Mouse (Mus musculus): ENCODE results near the gene Popdc2. TPM values are rescaled to one million over a fixed set of nuclear protein-coding genes. Genes with fewer than 3 reads are reported as not detected.
A peak's percentile ranks its signal among the peaks of the same experiment; 100 is the strongest.
"Not testable (repeated sequence)": the region's sequence is repeated elsewhere in the genome, so short reads cannot be mapped to it uniquely, and the experiment has no call there.

The Popdc2 gene
- 0.35 and 1.4 TPM in 2 replicates for total RNA-seq (2017)

- no peak for ATAC-seq (ENCODE audit: extremely low read depth, insufficient number of reproducible peaks, low FRiP score, poor library complexity, severe bottlenecking)
Observed at GRCm38 (mm10) chr16:38361933-38362332, at the start of gene Popdc2. TSS of gene Popdc2 (plus strand) at chr16:38362209.

DNA sequence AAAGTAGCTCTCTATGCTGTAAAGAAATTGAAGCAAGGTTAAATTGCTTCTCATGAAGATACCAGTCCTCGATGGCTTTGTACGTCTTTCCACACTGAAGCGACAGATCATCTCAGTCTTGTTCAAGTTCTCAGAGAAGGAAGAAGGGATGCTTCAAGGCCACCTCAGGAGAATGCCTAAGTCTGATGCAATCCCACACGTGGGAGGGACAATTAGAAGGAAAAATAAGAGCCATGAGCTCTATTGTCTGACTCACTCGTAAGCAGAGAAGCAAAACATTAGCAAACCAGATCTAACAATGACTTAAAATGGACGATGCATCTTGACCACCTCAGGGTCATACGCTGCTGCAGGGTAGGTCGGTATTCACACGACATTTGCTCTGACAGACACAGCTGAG lies 43.5 kb upstream of the Popdc2 start:
- no peak for ATAC-seq (ENCODE audit: extremely low read depth, insufficient number of reproducible peaks, low FRiP score, poor library complexity, severe bottlenecking)

DNA sequence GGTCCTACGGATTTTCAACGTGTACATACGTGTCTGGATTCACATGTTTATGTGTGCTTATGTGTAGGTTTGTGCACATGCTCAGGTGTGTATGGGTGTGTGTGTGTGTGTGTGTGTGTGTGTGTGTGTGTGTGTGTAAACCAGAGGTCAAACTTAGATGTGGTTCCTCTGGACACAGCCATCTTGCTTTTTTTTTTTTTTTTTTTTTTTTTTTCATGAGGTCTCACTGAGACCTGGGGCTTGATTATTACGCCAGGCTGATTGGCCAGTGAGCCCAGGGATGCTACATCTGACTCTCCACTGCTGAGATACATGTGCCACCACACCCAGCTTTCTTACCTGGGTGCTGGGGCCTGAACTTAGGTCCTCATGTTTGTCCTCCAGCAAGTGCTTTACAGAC lies 42.9 kb upstream of the Popdc2 start:
- ATAC-seq (ENCODE audit: extremely low read depth, insufficient number of reproducible peaks, low FRiP score, poor library complexity, severe bottlenecking): no peak

DNA sequence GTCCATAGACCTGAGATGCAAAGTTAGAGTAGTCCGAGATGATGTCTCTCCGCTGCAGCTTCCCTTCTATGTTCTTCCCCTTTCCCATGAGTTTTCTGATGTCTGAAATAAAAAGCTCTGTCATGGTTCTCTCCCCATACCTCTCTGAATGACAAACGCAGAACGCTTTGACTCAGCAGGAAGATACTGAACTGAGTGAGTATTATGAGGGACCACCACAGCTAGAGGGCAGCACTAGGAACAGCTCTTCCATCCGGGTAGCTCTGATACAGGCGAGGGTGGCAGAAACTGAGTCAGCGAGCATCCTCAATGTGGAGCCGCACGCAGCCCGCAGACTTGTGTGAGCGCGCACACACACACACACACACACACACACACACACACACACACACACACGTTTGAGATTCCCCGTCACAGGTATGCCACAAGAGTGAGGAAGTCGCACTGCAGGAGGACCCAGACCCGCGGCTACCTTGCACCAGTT lies 40.5 kb upstream of the Popdc2 start:
- ATAC-seq (ENCODE audit: extremely low read depth, insufficient number of reproducible peaks, low FRiP score, poor library complexity, severe bottlenecking): peak; percentile 73; the same call in 1 of the 2 replicates

DNA sequence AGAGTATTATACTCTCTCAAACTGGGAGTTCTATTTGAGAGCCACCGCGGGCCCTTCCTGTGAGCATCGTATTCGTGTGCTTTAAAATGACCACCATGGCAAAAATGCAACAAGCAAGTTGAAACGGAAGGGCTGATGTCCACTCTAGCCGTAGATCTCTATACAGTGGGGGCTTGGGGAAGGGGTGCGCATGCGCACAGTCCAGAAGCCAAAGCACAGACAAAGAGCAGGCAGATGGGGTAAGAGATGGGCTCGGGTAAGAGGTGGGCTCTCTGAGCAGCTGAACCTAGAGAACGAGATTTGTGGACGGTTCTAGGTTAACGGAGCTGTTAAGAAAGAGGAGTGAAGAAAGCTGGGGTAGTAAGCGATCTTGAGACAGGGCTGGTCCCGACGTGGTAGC lies 37.7 kb upstream of the Popdc2 start:
- ATAC-seq (ENCODE audit: extremely low read depth, insufficient number of reproducible peaks, low FRiP score, poor library complexity, severe bottlenecking): no peak

DNA sequence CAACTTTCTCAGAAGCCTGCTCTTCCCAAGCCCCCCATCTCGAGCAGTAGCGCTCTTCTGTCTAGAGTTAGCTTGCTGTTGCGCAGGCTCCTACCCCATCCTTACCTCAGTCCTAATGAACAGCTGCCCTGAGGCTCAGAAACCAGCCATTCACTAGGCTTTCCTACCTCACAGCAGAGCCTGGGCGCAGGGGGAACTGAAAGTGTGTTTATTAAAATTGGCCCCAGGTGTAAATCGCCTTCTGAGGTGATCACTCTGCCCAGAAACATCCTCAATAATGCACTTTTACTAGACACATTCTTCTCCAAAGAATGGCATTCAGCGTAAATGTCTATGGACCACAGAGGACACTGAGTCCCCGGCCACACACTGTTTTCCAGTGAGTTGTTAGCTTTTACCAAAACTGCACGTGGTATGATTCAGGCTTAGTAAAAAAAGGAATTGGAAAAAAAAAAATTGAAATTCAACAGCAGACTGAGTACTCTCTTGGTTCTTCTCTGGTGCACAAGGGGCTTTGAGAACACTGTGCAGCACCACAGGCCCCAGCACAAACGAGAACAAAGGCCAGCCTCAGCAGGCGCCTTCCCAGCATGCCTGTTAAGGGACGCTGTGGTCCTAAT lies 35.1 kb upstream of the Popdc2 start:
- no peak for ATAC-seq (ENCODE audit: extremely low read depth, insufficient number of reproducible peaks, low FRiP score, poor library complexity, severe bottlenecking)

DNA sequence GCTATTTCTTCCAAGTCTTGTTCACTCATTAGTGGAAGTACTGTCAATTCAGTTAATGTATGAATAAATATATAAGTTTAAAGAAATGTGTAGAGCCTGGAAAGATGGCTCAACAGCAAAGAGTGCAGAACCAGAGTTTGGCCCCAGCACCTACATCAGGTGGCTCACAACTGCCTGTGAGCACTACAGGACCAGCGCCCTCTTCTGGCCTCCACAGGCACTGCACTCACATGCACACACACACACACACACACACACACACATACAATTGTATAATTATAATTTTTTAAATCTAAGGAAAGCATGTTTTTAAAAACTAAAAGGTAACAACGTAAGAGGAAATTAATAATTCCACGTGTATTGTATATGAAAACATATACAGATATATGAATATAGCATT lies 32.7 kb upstream of the Popdc2 start:
- no peak for ATAC-seq (ENCODE audit: extremely low read depth, insufficient number of reproducible peaks, low FRiP score, poor library complexity, severe bottlenecking)

DNA sequence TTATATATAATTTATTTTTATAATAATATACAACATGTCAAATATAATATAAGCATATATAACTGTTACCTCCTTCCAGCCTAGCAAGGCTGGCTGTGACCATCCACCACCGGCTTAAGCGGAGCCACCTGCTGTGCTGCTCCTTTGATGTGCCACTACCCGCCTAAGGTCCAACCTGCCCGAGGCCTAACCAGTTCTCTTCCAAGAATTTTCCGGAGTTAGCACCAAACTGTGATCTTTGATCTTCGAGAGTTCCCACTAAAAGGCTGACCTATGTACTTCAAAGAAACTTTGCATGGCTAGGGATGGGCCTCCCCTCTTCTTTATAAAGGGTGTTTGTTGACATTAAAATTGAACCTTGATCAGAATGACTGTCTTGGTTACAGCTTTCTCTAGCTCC lies 27.6 kb upstream of the Popdc2 start:
- no peak for ATAC-seq (ENCODE audit: extremely low read depth, insufficient number of reproducible peaks, low FRiP score, poor library complexity, severe bottlenecking)

- ATAC-seq (ENCODE audit: extremely low read depth, insufficient number of reproducible peaks, low FRiP score, poor library complexity, severe bottlenecking): not testable (repeated sequence)
Observed at GRCm38 (mm10) chr16:38338077-38338476, 23.9 kb upstream of the Popdc2 start.

DNA sequence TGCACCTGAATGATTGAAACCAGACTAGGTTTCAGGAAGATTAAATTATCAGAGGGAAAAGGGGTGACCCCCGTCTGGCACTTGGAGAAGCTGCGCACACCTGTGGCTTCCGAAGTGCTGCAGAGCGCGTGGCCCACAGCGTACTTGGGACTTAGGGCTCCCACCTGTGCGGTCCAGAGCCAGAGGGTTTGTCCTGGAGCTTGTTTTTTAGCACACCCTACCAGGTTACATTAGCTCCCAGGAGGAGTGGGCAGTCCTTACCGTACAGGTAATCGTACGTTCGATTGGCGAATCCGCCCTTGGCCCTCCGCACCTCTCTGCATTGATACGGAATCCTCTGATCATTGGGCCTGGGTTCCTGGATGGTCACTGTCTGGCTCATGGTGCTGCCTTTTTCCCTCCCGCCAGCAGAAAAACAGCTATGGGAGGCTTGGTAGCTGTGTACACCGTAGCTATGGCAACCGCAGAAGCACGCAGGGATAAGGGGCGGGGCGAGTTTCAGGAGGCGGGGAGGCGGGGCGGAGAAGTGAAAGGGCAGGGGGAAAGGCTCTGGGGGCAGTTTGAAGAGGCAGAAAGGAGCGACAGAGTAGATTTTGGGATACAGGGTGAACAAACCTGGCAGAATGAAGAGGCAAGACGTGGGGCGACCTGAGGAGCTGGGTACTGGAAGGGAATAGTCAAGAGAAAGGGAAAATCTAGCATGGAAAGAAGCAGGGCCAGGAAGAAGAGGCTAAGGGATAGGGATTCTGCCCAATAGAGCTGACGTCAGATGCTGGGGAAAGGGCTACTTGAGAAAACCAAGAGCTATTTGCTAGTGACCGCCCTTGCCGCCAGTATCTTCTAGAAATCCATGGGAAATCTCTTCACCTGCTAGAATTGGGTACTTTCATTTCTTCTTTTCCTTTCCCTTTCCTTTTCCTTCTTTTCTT lies 20.3 kb upstream of the Popdc2 start, which contains the start of gene Maats1:
Gene Maats1, minus strand, starts transcription at position 748 of the 929 bp plus-strand sequence.
- ATAC-seq (ENCODE audit: extremely low read depth, insufficient number of reproducible peaks, low FRiP score, poor library complexity, severe bottlenecking): 0 out of 2 replicates have a peak, but pooled peaks have one; percentile 44

- ATAC-seq (ENCODE audit: extremely low read depth, insufficient number of reproducible peaks, low FRiP score, poor library complexity, severe bottlenecking): no peak
Observed at GRCm38 (mm10) chr16:38344941-38345725, 16.9 kb upstream of the Popdc2 start.

GRCm38 (mm10) chr16:38346529-38347325 lies 15.3 kb upstream of the Popdc2 start, which contains the start of the genes Cox17 and Gm21987:
TSS of gene Cox17 (plus strand) at chr16:38346991.
TSS of gene Gm21987 (plus strand) at chr16:38347040.
- peak; percentile 99 for ATAC-seq (ENCODE audit: extremely low read depth, insufficient number of reproducible peaks, low FRiP score, poor library complexity, severe bottlenecking)

DNA sequence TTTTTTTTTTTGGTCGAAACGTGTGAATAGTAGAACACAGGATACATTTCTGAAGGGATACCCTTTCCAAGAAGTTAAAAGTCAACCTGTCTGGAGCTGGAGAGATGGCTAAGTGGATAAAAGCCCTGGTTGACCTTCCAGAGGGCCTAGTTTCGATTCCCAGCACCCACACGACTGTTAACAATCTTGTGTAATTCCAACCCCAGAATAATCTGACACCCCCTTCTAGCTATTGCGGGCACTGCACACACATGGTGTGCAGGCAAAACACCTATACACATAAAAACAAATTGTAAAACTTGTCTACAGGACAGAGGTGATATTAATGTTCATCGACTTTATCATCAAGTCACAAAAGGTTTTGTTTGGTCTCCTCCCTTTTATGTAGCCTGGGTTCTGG lies 14.4 kb upstream of the Popdc2 start:
- no peak for ATAC-seq (ENCODE audit: extremely low read depth, insufficient number of reproducible peaks, low FRiP score, poor library complexity, severe bottlenecking)

DNA sequence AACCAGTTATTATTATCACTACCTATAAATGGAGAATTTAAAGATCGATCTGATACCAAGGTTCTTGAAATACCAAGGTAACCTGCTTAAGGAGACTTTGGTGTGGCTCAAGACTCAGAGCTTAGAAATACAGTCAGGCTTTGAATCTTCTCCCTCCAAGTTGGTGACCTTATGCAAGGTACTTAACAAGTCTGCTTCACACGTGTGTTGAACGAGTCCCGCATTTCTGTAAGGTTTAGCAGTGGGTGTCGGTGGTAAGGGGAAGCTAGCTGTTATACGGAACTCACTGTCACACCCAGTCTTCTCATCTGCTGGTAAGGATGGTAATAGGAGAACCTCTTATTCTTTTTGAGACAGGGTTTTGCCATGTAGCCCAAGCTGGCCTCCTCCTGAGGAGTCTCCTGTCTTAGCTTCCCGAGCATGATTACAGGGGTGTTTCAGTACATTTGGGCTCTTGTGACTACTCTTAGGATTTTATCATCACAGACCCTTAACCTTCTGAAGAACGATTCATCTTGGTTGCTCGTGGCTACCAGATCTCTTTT lies 13.7 kb upstream of the Popdc2 start:
- ATAC-seq (ENCODE audit: extremely low read depth, insufficient number of reproducible peaks, low FRiP score, poor library complexity, severe bottlenecking): no peak

DNA sequence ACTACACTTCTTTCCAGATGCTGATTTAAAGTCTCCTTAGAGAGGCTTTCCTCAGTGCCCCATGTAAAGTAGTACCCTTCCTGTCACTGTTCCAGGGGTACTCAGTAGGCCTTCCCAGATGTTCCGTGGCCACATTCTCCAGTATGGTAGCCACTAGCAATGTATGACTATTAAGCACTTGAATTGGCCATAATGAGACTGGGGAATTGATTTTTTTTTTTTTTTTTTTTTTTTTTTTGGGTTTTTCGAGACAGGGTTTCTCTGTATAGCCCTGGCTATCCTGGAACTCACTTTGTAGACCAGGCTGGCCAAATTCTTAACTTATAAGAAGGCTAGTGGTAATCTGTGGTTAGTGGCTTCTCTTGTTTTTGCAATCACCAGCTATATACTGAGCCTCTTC lies 12.1 kb upstream of the Popdc2 start:
- no peak for ATAC-seq (ENCODE audit: extremely low read depth, insufficient number of reproducible peaks, low FRiP score, poor library complexity, severe bottlenecking)

- ATAC-seq (ENCODE audit: extremely low read depth, insufficient number of reproducible peaks, low FRiP score, poor library complexity, severe bottlenecking): no peak
Observed at GRCm38 (mm10) chr16:38350361-38350855, 11.6 kb upstream of the Popdc2 start.

- no peak for ATAC-seq (ENCODE audit: extremely low read depth, insufficient number of reproducible peaks, low FRiP score, poor library complexity, severe bottlenecking)
Observed at GRCm38 (mm10) chr16:38350939-38351338, 11.1 kb upstream of the Popdc2 start.

DNA sequence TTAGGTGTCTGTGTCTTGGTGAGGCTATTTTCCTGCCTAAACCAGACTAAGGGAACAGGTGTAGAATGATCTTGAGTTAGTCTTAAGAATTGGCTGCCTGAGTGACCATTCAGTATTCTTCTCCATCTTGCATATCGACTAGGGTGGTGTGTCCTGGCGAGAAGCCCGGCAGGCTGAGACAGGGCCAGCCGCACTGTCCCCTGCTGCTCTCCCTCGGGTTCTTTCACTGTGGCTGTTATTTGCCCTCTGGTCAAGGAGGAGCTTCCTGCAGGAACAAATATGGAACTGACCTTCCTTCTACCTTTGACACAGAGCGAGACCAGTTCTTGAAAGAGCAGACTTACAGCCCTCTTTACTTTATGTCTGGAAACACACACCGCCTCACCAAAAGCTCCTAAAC lies 10.0 kb upstream of the Popdc2 start:
- no peak for ATAC-seq (ENCODE audit: extremely low read depth, insufficient number of reproducible peaks, low FRiP score, poor library complexity, severe bottlenecking)
